Mouse (Mus musculus): Measurements from ENCODE around the gene Ppm1h. TPM values are rescaled to one million over a fixed set of nuclear protein-coding genes. Genes with fewer than 3 reads are reported as not detected.
A peak's percentile ranks its signal among the peaks of the same experiment; 100 is the strongest.

Gene Ppm1h
- polyA plus RNA-seq, 1 experiment from 2014 or later, result 24.7 TPM

DNA sequence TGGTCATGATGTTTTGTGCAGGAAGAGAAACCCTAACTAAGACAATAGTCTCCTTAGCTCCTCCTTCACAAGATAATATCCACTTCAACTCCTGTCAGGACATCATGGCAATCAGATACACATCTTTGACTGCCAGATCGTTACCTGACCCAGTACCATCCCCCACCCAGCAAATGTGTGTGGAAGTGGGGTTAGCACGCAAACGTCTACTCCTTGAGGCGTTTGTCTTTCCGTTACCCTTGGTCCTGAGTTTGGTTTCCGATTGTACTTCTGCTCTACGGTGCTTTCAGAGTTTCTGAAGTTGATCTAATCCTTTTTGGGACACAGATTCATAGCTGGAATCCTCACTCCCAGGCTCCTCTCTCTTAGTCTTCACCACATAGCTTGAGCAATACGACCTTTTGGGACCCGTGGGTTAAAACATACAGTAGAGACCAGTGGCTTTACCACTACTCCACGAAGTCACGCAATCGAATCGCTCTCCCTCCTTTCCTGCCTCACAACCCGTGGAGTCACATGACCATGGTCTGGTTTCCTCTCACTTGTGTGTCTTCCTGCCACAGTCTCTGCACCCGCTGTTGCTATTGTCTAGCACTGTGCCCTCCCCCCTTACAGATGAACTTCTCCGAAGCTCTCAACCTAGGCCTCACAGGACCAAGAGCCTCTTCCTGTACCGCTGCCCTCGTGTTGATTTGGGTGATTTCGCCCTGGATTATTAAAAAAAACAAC, 121.6 kb downstream of the Ppm1h start:
- Histone ChIP-seq H3K27ac (ENCODE audit: low read length) (no peak overlapping the region), H3K36me3 (ENCODE audit: insufficient read depth, low read length) (peaks cover 3% of the 10 kb centered on the region; the same call in 1 of the 2 replicates), H3K4me3 (ENCODE audit: low read length) (no peak overlapping the region), H3K9me3 (ENCODE audit: low read length) (no peaks in the 10 kb centered on the region), H3K4me1 (ENCODE audit: insufficient read depth, low read length) (peaks cover 12% of the 10 kb centered on the region), H3K27me3 (ENCODE audit: insufficient read depth, low read length) (no peaks in the 10 kb centered on the region), H3K4me2 (replicated peaks; ENCODE audit: low read depth, low read length) (no peak overlapping the region), H3K9ac (replicated peaks; ENCODE audit: low read length) (no peak overlapping the region)
- WGBS, result 82% methylated on average over 19 of the region's 19 CpGs
- ATAC-seq (ENCODE audit: low FRiP score, low TSS enrichment), result no peak

DNA sequence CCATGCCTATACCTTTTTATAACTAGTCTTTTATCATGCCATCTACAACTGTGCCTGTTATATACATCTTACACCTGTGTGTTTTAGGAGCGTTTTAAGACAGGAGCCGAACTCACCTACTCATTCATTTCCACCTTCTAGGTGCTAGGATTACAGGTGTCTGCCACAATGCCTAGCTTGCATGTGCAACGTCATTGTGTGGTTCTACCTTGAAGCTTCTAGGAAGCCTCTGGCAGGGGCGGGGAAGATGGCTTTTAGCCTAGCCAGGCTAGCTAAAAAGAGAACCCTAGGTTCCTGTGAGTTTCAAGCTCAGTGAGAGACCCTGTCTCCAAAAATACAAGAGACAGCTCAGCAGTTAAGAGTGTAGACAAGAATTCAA, 122.2 kb downstream of the Ppm1h start:
- Histone ChIP-seq H3K4me1 (ENCODE audit: insufficient read depth, low read length) (peaks cover 14% of the 10 kb centered on the region), H3K9me3 (ENCODE audit: low read length) (no peaks in the 10 kb centered on the region), H3K4me2 (replicated peaks; ENCODE audit: low read depth, low read length) (no peak overlapping the region), H3K4me3 (ENCODE audit: low read length) (no peak overlapping the region), H3K36me3 (ENCODE audit: insufficient read depth, low read length) (peaks cover 3% of the 10 kb centered on the region; the same call in 1 of the 2 replicates), H3K27ac (ENCODE audit: low read length) (no peak overlapping the region), H3K9ac (replicated peaks; ENCODE audit: low read length) (no peak overlapping the region), H3K27me3 (ENCODE audit: insufficient read depth, low read length) (no peaks in the 10 kb centered on the region)
- ATAC-seq (ENCODE audit: low FRiP score, low TSS enrichment), result no peak
- 89% methylated on average over 4 of the region's 4 CpGs for WGBS

DNA sequence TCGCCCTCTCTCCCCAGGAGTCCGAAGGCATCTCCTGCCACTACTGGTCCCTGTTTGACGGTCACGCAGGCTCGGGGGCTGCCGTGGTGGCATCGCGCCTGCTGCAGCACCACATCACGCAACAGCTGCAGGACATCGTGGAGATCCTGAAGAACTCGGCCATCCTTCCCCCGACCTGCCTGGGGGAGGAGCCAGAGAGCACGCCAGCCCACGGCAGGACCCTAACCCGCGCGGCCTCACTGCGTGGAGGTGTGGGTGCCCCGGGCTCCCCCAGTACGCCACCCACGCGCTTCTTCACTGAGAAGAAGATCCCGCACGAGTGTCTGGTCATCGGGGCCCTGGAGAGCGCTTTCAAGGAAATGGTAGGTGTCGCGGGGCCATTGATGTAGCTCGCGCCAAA, 123.7 kb downstream of the Ppm1h start:
- H3K9ac ChIP-seq (replicated peaks; ENCODE audit: low read length), result peak overlapping the region; percentile 32
- H3K4me2 ChIP-seq (replicated peaks; ENCODE audit: low read depth, low read length), result peak overlapping the region; percentile 45
- peak overlapping the region; percentile 25 for H3K4me3 ChIP-seq (ENCODE audit: low read length)
- peaks cover 21% of the 10 kb centered on the region for H3K4me1 ChIP-seq (ENCODE audit: insufficient read depth, low read length)
- WGBS, result 42% methylated on average over 30 of the region's 30 CpGs
- no peak overlapping the region for H3K27ac ChIP-seq (ENCODE audit: low read length)
- no peaks in the 10 kb centered on the region for H3K27me3 ChIP-seq (ENCODE audit: insufficient read depth, low read length)
- H3K9me3 ChIP-seq (ENCODE audit: low read length), result no peaks in the 10 kb centered on the region
- no peak for ATAC-seq (ENCODE audit: low FRiP score, low TSS enrichment)
- peaks cover 3% of the 10 kb centered on the region; the same call in 1 of the 2 replicates for H3K36me3 ChIP-seq (ENCODE audit: insufficient read depth, low read length)

DNA sequence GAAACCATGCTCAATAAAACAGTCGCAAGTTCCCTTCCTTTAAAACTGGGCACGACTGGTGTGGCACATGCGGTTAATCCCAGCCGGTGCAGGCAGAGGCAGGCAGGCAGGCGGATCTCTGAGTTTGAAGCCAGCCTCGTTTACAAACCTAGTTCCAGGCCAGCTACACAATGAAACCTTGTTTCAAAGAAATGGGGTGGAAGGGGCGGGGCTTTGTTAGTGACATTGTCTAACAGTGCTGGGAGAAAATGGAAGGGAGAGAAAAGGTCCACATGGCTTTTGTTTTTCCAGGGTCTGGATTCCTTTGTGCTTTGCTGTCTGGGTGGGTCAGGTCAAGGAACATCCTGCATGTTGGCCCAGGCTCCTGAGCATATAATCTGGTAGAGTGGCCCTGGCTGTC, 124.3 kb downstream of the Ppm1h start:
- Histone ChIP-seq H3K9me3 (ENCODE audit: low read length) (no peaks in the 10 kb centered on the region), H3K4me1 (ENCODE audit: insufficient read depth, low read length) (peaks cover 27% of the 10 kb centered on the region), H3K4me3 (ENCODE audit: low read length) (no peak overlapping the region), H3K9ac (replicated peaks; ENCODE audit: low read length) (peak overlapping the region; percentile 32; the same call in 1 of the 2 replicates), H3K27ac (ENCODE audit: low read length) (no peak overlapping the region), H3K36me3 (ENCODE audit: insufficient read depth, low read length) (peaks cover 3% of the 10 kb centered on the region; the same call in 1 of the 2 replicates), H3K27me3 (ENCODE audit: insufficient read depth, low read length) (no peaks in the 10 kb centered on the region), H3K4me2 (replicated peaks; ENCODE audit: low read depth, low read length) (no peak overlapping the region)
- ATAC-seq (ENCODE audit: low FRiP score, low TSS enrichment), result no peak
- WGBS, result 74% methylated on average over 7 of the region's 7 CpGs

DNA sequence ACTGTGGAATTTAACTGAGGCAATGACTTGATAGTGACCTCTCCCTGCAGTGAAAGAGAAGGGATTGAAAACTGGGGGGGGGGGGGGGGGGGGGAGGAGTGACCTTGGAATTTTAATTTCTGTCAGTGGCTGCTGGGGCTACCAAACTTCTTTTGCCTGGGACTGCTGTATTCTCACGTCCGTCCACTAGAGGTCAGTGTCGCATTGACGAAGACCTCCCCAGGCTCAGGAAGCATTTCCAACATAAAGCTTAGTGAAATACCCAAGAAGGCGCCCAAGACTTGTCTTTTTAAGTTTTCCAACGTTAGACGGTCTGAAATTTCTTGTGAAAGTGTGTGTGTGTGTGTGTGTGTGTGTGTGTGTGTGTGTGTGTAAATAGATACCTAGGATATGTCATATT, 125.3 kb downstream of the Ppm1h start:
- Histone ChIP-seq H3K36me3 (ENCODE audit: insufficient read depth, low read length) (peaks cover 3% of the 10 kb centered on the region; the same call in 1 of the 2 replicates), H3K4me3 (ENCODE audit: low read length) (no peak overlapping the region), H3K27ac (ENCODE audit: low read length) (no peak overlapping the region), H3K4me1 (ENCODE audit: insufficient read depth, low read length) (peaks cover 27% of the 10 kb centered on the region), H3K9ac (replicated peaks; ENCODE audit: low read length) (no peak overlapping the region), H3K4me2 (replicated peaks; ENCODE audit: low read depth, low read length) (no peak overlapping the region), H3K27me3 (ENCODE audit: insufficient read depth, low read length) (no peaks in the 10 kb centered on the region), H3K9me3 (ENCODE audit: low read length) (no peaks in the 10 kb centered on the region)
- 9% methylated on average over 7 of the region's 7 CpGs for WGBS
- ATAC-seq (ENCODE audit: low FRiP score, low TSS enrichment), result no peak

DNA sequence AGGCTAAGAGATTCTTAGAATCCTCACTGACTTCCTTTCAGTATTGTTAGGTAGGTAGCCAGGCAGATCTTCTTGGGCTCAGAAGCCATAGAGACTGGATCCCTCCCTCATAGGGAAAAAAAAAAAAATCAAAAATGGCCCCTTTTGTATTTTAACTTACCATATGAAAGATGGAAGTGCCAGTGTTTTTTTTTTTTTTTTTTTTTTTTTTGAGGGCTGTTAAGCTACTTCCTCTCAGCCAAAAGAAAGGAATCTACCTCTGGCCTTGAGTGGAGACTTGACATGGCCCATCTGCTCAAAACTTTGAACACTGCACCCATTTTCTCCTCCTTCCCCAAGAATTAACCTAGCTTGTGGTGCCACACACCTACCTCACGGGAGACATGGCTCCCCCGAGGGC, 127.3 kb downstream of the Ppm1h start:
- Histone ChIP-seq H3K9ac (replicated peaks; ENCODE audit: low read length) (no peak overlapping the region), H3K9me3 (ENCODE audit: low read length) (no peaks in the 10 kb centered on the region), H3K36me3 (ENCODE audit: insufficient read depth, low read length) (peaks cover 3% of the 10 kb centered on the region; the same call in 1 of the 2 replicates), H3K4me2 (replicated peaks; ENCODE audit: low read depth, low read length) (no peak overlapping the region), H3K27me3 (ENCODE audit: insufficient read depth, low read length) (no peaks in the 10 kb centered on the region), H3K27ac (ENCODE audit: low read length) (no peak overlapping the region), H3K4me3 (ENCODE audit: low read length) (no peak overlapping the region), H3K4me1 (ENCODE audit: insufficient read depth, low read length) (peaks cover 31% of the 10 kb centered on the region)
- WGBS, result 35% methylated on average over 2 of the region's 2 CpGs
- no peak for ATAC-seq (ENCODE audit: low FRiP score, low TSS enrichment)

DNA sequence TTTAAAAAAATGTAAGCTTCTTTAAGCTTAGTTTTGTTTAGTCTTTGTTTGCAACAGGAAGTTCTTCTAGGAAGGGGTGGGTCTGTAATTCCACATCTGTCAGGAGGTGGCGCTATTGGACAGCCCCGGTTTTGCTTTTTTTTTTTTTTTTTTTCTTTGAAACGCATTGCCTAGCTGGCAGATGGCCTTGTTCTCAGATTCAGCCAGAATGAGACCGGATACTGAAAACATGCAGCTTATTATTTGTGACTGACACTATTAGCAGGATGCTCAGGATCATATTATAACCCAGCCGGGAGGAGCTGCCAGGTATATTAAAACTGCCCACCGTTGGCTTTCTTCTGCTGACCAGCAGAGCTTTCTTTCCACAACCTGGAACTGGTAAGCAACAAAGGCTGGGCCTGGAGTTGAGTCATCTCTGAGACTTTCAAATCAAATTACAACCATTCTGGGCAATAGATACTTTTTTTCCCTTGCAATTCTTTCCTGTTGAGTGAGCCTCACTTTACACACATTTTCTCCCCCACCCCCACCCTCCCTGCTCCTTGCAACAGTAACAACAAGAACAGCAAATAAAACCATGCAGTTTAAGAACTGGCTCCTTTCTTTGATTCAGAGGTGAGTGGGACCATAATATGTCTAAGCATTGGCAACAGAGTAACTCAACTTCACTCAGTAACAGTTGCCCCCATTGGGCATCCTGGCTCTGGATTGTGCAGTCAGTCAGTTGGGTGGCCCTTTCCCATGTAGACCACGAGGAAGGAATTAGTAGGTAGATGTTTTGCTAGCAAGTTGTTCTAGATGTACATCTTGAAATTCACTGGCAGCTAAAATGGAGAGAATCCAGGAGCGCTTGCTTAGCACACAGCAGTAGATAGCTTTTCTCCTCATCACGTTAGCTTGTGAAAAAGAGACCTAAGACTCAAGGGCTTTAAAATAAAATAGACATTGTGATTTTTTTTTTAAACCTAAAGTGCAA, 128.9 kb downstream of the Ppm1h start:
- Histone ChIP-seq H3K27ac (ENCODE audit: low read length) (peak overlapping the region; percentile 68), H3K4me3 (ENCODE audit: low read length) (no peak overlapping the region), H3K4me2 (replicated peaks; ENCODE audit: low read depth, low read length) (no peak overlapping the region), H3K9ac (replicated peaks; ENCODE audit: low read length) (peak overlapping the region; percentile 41), H3K9me3 (ENCODE audit: low read length) (no peaks in the 10 kb centered on the region), H3K4me1 (ENCODE audit: insufficient read depth, low read length) (peaks cover 25% of the 10 kb centered on the region), H3K36me3 (ENCODE audit: insufficient read depth, low read length) (peaks cover 3% of the 10 kb centered on the region; the same call in 1 of the 2 replicates), H3K27me3 (ENCODE audit: insufficient read depth, low read length) (no peaks in the 10 kb centered on the region)
- 26% methylated on average over 9 of the region's 9 CpGs for WGBS
- ATAC-seq (ENCODE audit: low FRiP score, low TSS enrichment), result no peak

DNA sequence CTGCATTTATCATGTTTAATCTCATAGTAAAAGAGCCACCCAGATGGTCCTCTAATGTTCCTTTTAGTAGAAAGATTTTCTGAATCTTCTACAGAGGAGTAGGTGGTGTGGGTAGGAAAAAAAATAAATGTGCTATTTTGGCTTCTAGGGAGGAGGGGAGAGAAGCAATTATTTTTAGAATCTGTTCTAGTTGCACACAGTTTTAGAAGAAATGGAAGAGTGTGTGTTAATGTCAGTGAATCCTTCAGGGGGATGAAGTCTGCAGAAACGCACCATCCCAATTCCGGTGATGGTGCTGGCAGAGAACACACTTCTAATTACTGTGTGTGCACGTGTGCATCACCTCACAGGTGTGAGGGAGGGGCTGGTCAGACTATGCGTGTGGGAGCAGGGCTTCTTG, 129.6 kb downstream of the Ppm1h start:
- Histone ChIP-seq H3K4me2 (replicated peaks; ENCODE audit: low read depth, low read length) (no peak overlapping the region), H3K4me1 (ENCODE audit: insufficient read depth, low read length) (peaks cover 18% of the 10 kb centered on the region), H3K36me3 (ENCODE audit: insufficient read depth, low read length) (peaks cover 3% of the 10 kb centered on the region; the same call in 1 of the 2 replicates), H3K9ac (replicated peaks; ENCODE audit: low read length) (no peak overlapping the region), H3K9me3 (ENCODE audit: low read length) (no peaks in the 10 kb centered on the region), H3K27me3 (ENCODE audit: insufficient read depth, low read length) (no peaks in the 10 kb centered on the region), H3K27ac (ENCODE audit: low read length) (no peak overlapping the region), H3K4me3 (ENCODE audit: low read length) (no peak overlapping the region)
- no peak for ATAC-seq (ENCODE audit: low FRiP score, low TSS enrichment)
- 67% methylated on average over 4 of the region's 4 CpGs for WGBS

DNA sequence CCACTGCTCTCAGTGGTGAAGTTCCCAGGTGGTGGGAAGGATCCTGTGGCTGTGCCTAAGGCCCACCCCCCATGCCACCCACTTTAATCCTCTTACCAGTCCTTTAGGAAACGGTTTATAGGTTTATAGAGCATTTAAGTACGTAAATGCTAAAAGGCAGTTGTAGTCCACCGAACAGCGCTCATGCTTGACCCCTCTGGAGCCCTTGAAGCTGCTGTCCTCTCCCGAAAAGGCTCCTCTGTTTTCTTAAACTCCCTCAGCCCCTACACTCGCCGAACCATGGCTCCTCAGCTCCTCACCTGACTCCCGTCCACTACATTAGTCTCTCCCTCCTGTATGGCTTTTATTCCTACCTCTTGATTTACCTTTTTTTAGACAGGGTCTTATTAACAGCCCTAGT, 131.3 kb downstream of the Ppm1h start:
- Histone ChIP-seq H3K4me1 (ENCODE audit: insufficient read depth, low read length) (peaks cover 29% of the 10 kb centered on the region), H3K9ac (replicated peaks; ENCODE audit: low read length) (0 out of 2 replicates have a peak overlapping the region, but pooled peaks have one; percentile 11), H3K36me3 (ENCODE audit: insufficient read depth, low read length) (no peaks in the 10 kb centered on the region), H3K4me3 (ENCODE audit: low read length) (no peak overlapping the region), H3K4me2 (replicated peaks; ENCODE audit: low read depth, low read length) (no peak overlapping the region), H3K9me3 (ENCODE audit: low read length) (no peaks in the 10 kb centered on the region), H3K27ac (ENCODE audit: low read length) (no peak overlapping the region), H3K27me3 (ENCODE audit: insufficient read depth, low read length) (no peaks in the 10 kb centered on the region)
- 21% methylated on average over 8 of the region's 8 CpGs for WGBS
- ATAC-seq (ENCODE audit: low FRiP score, low TSS enrichment), result peak; percentile 64

All from kidney, embryonic 16.5 days (tissue).